Mouse (Mus musculus): ENCODE data around the gene Hcfc1. TPM values are rescaled to one million over a fixed set of nuclear protein-coding genes. Genes with fewer than 3 reads are reported as not detected.

The Hcfc1 gene
- polyA plus RNA-seq (2012; rRNA removed), result 71.4 and 72.6 TPM in 2 replicates

DNA sequence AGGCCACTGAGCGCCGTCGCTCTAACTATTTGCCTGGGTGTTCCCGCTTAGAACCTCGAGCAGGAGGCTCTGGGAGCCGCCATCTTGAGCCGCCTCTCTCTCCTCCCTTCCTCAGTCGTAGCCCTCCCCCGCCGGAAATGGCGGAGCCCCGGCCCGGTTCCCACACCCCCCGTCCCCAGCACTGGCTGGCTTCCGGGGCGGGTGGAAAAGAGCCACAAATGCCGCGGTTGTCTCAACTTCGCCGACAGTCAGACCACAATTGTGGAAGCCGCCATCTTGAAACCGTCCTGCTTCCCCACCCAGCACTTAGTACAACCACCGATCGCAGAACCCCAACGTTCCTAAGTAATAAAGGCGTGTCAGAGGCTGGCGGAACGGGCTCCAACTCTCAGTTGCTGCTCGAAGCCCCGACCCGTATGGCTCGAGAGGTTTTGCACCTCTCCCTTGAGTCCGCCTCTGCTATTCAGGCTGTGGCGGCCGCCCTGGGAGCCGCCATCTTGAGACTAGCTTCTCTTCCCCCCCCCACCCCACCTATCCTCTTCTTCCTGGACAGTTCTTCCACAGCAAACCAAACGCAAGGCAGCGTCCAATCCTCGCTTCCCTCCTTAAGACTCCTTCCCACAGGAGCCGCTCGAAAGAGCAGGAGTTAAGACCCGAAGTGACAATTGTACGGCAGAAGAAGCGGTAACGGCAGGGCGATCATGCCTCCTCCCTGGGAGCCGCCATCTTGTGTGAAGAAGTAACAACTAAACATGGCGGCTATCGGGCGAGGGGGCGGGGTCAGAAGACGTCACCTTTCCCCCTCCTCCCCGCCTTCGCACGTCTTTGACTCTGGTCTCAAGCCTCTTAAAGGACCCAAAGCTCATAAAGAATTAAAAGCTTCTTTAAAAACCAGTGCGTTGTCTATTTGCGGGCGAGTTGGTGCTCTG lies at the start of gene Hcfc1:
Gene Hcfc1 (minus strand): TSS at position 110 of the 929 bp plus-strand sequence.

DNA sequence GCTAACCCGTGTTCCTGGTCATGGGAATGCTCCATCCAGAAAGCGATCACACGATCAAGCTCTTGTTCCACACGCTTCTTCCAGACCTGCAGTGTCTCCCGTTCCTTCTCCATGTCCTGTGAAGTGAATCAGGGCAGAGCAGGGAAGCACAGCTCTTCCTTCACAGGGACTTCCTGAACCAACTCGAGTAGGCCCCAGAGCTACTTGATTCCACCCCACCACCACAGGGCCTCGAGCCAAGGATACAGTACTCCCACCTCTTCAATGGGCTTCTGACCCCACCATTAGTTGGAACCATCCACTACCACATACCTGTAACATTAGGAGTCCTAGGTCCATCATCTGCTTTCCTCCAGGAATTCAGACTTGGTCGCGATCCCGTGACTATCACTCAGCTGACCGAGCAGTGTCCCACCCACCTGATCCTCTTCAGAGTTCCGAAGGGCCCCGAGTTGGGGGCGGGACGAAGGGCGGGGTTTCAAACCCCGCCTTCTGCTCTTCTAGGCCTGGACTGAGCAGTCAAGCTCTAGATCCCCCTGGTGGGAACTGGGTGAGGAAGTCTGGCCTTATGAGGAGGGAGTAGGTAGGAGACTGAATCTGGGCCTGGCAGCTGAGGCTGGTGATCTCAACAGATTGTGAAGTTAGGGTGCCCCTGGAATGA lies 35.6 kb downstream of the Hcfc1 start, which contains the start of gene Renbp:
Gene Renbp (minus strand): TSS at position 449 of the 661 bp plus-strand sequence.

DNA sequence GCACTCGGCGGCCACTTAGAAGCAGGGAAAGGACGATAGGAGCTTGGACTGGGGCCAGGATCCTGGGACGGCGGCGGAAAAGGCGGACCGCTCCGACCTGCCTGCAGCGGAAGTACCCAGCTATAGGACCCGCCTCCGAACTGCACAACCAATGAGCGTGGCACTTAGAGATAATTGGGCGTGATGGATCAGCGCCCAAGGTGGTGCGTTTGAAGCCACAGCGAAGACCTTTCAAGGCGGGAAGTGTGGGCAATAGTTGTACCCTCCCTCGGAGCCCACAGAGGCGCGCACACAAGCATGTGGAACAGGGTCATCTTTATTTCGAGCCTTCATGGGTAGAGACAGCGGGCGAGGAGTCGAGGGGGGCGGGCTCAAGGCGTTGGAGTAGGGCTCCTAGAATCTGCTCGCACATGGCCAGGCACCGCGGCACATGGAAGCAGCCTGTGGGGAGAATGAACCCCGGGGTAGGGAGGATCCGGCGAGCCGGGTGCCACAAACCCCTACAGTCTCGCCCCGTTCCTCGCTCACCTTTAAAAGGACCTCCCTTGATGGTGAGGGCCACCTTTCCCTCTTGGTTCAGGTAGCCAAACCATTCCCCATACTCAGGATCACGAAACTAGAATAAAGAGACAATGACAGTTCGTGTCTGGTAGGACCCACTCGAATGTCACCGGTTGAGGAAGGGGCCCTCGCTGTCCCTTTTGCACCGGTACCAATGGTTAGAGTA lies 44.2 kb downstream of the Hcfc1 start, which contains the start of the genes Arhgap4 and Naa10:
Gene Arhgap4 (minus strand): TSS at position 48 of the 727 bp plus-strand sequence.
Gene Naa10 (minus strand): TSS at position 122 of the 727 bp plus-strand sequence.

DNA sequence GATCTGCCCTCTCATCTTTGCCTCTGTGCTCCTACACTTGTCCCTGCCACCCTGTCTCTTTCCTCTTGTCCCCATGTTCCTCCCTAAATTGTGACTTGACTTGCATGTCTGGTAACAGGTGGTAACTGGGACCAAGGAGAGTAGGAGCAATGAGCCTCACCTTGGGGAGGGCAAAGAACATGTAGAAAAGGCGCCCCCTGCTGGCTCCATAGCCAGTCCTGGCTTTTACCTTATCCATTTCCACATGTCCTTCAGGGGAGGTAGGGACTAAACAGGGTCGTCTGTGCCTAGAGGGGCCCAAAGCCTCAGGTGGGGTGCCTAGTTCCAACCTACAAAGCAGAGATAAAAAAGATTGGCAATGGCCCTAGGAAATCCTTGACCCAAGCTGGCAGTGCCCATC lies 70.4 kb downstream of the Hcfc1 start, which contains the start of gene L1cam:
Gene L1cam (minus strand): TSS at position 387 of the 400 bp plus-strand sequence.

Other genes starting within 250 kb of the Hcfc1 start
- 15.6 and 16.2 TPM in 2 replicates for gene Abcd1, start 249.8 kb downstream of the Hcfc1 start, polyA plus RNA-seq (2012; rRNA removed)
- 0.60 and 1.2 TPM in 2 replicates for gene Plxnb3, start 209.3 kb downstream of the Hcfc1 start, polyA plus RNA-seq (2012; rRNA removed)
- 0.36 and 8.6 TPM in 2 replicates for gene Srpk3, start 192.0 kb downstream of the Hcfc1 start, polyA plus RNA-seq (2012; rRNA removed)
- 426 and 432 TPM in 2 replicates for gene Idh3g, start 179.5 kb downstream of the Hcfc1 start, polyA plus RNA-seq (2012; rRNA removed)
- 163 and 179 TPM in 2 replicates for gene Ssr4, start 179.3 kb downstream of the Hcfc1 start, polyA plus RNA-seq (2012; rRNA removed)
- 91.6 and 95.9 TPM in 2 replicates for gene Pdzd4, start 141.4 kb downstream of the Hcfc1 start, polyA plus RNA-seq (2012; rRNA removed)
- not detected in 2 replicates for gene Avpr2, start 74.3 kb downstream of the Hcfc1 start, polyA plus RNA-seq (2012; rRNA removed)
- 172 and 174 TPM in 2 replicates for gene L1cam, start 70.3 kb downstream of the Hcfc1 start, polyA plus RNA-seq (2012; rRNA removed)
- gene Arhgap4, start 44.5 kb downstream of the Hcfc1 start, polyA plus RNA-seq (2012; rRNA removed), result 7.8 and 7.9 TPM in 2 replicates
- gene Naa10, start 44.4 kb downstream of the Hcfc1 start, polyA plus RNA-seq (2012; rRNA removed), result 108 TPM in 2 replicates
- 11.5 and 16.1 TPM in 2 replicates for gene Renbp, start 35.5 kb downstream of the Hcfc1 start, polyA plus RNA-seq (2012; rRNA removed)
- gene Irak1, start 57.6 kb upstream of the Hcfc1 start, polyA plus RNA-seq (2012; rRNA removed), result 72.9 and 74.2 TPM in 2 replicates
- 0.13 TPM in 1 of 2 replicates, not detected in the other for gene Opn1mw, start 161.1 kb upstream of the Hcfc1 start, polyA plus RNA-seq (2012; rRNA removed)
- 25.4 and 27.4 TPM in 2 replicates for gene Mecp2, start 169.0 kb upstream of the Hcfc1 start, polyA plus RNA-seq (2012; rRNA removed)
- gene Tex28, start 201.5 kb upstream of the Hcfc1 start, polyA plus RNA-seq (2012; rRNA removed), result not detected in 2 replicates
- gene Tktl1, start 210.9 kb upstream of the Hcfc1 start, polyA plus RNA-seq (2012; rRNA removed), result not detected in 2 replicates